In genomic region chr6:67264935-67265334, GRCm38 (mm10) we compare ENCODE assay signal across 31 mouse cellular contexts. TPM values are rescaled to one million over a fixed set of nuclear protein-coding genes. Genes with fewer than 3 reads are reported as not detected.
DNase-seq lines count a peak whose midpoint lies in the region; ATAC-seq and TF ChIP-seq lines count a peak whose summit lies in the region.
"Had no signal": no experiment of that assay in that cellular context is flagged by ENCODE, and none has a peak within 500 bp of the region (broad histone marks: within the 10 kb centered on the region; RNA-seq: fewer than 3 reads in every experiment).

No protein-coding gene starts in this region.

- intact Hi-C loops in heart, postnatal 10 days (cut with DNase I) = loop anchor here (5.0 kb wide), 2 partner anchors 228 to 368 kb away; partner anchors contain the start of genes Gadd45a and Gng12

- no peak overlapping the region for H3K4me2 ChIP-seq in midbrain, embryonic 11.5 days
- peak overlapping the region; percentile 27; the same call in 1 of the 2 replicates for H3K4me2 ChIP-seq in liver, embryonic 16.5 days (ENCODE audit: low read depth, low read length)
- H3K4me2 ChIP-seq: limb, embryonic 13.5 days; midbrain, embryonic 12.5 days; neural tube, embryonic 12.5 days had no signal

- TF ChIP-seq POLR2A in MEL (IDR thresholded peaks at IDR 0.05; ENCODE audit: control insufficient read depth in 1 of 2, insufficient read depth in 1 of 2, low read depth in 1 of 2, low read length in 2 of 2, poor library complexity in 1 of 2) = peak; percentile 47 to 79; a peak in 2 of 4 replicates

- no peak for TF ChIP-seq CTCF in MEL (IDR thresholded peaks at IDR 0.05 in 2 of 3, conservative IDR thresholded peaks at IDR 0.05 in 1 of 3; ENCODE audit: control insufficient read depth in 1 of 3, insufficient read depth in 1 of 3, low read depth in 2 of 3, low read length in 3 of 3, poor library complexity in 1 of 3, severe bottlenecking in 1 of 3)

- TF ChIP-seq EP300 in MEL (IDR thresholded peaks at IDR 0.05; ENCODE audit: low read depth in 1 of 2, low read length in 2 of 2) = peak in 1 of 2 experiments; percentile 38; a peak in 2 of 4 replicates

- H3K27me3 ChIP-seq in midbrain, embryonic 11.5 days (ENCODE audit: control insufficient read depth, insufficient read depth, low read length) = no peaks in the 10 kb centered on the region
- no peaks in the 10 kb centered on the region for H3K27me3 ChIP-seq in midbrain, embryonic 10.5 days (ENCODE audit: low read depth, poor library complexity, severe bottlenecking)
- H3K27me3 ChIP-seq in MEL (ENCODE audit: control insufficient read depth in 1 of 2, insufficient read depth in 2 of 2, low read length in 2 of 2) = no peaks in the 10 kb centered on the region
- H3K27me3 ChIP-seq in liver, embryonic 16.5 days (ENCODE audit: control insufficient read depth, insufficient read depth, low read depth, low read length) = no peaks in the 10 kb centered on the region
- H3K27me3 ChIP-seq: heart, embryonic 13.5 days; hindbrain, embryonic 15.5 days; limb, embryonic 13.5 days; midbrain, embryonic 12.5 days; neural tube, embryonic 12.5 days had no signal

- 84% methylated on average over 7 of the region's 7 CpGs for WGBS in midbrain, embryonic 11.5 days
- 90% methylated on average over 7 of the region's 7 CpGs for WGBS in midbrain, embryonic 10.5 days
- 30% methylated on average over 7 of the region's 7 CpGs for WGBS in liver, embryonic 16.5 days (ENCODE audit: insufficient replicate concordance)

- no peak overlapping the region for H3K4me3 ChIP-seq in midbrain, embryonic 11.5 days (ENCODE audit: low read depth, low read length)
- H3K4me3 ChIP-seq in midbrain, embryonic 10.5 days = no peak overlapping the region
- H3K4me3 ChIP-seq in MEL (ENCODE audit: control insufficient read depth in 1 of 2, insufficient read depth in 1 of 2, low read depth in 2 of 2, low read length in 2 of 2) = peak overlapping the region; percentile 11 to 53
- no peak overlapping the region for H3K4me3 ChIP-seq in liver, embryonic 16.5 days (ENCODE audit: low read depth, low read length)
- H3K4me3 ChIP-seq: hindbrain, embryonic 10.5 days; hindbrain, embryonic 15.5 days; layer of hippocampus, adult 2 months; limb, embryonic 13.5 days; midbrain, embryonic 12.5 days; neural tube, embryonic 12.5 days had no signal

- peaks cover 28% of the 10 kb centered on the region for H3K79me2 ChIP-seq in MEL (ENCODE audit: control insufficient read depth, insufficient read depth, low read length, poor library complexity)

- H3K9ac ChIP-seq in midbrain, embryonic 11.5 days (ENCODE audit: low read length) = no peak overlapping the region
- peak overlapping the region; percentile 76 for H3K9ac ChIP-seq in MEL (ENCODE audit: control insufficient read depth, low read depth, low read length, poor library complexity, severe bottlenecking)
- H3K9ac ChIP-seq in liver, embryonic 16.5 days (ENCODE audit: low read depth, low read length) = peak overlapping the region; percentile 31; the same call in 1 of the 2 replicates
- H3K9ac ChIP-seq: forebrain, postnatal 0 days; heart, embryonic 13.5 days; hindbrain, embryonic 15.5 days; limb, embryonic 13.5 days; midbrain, embryonic 12.5 days; neural tube, embryonic 12.5 days had no signal

- H3K4me1 ChIP-seq in midbrain, embryonic 11.5 days (ENCODE audit: control insufficient read depth, insufficient read depth, low read length) = peaks cover 3% of the 10 kb centered on the region; the same call in 1 of the 2 replicates
- H3K4me1 ChIP-seq in midbrain, embryonic 10.5 days = peaks cover 19% of the 10 kb centered on the region
- H3K4me1 ChIP-seq in MEL (ENCODE audit: control insufficient read depth in 1 of 2, insufficient read depth in 2 of 2, low read length in 2 of 2) = peaks cover 2 to 5% of the 10 kb centered on the region in 2 experiments; a peak in 1 of 4 replicates
- H3K4me1 ChIP-seq in liver, embryonic 16.5 days (ENCODE audit: control insufficient read depth, low read depth, low read length) = peaks cover 16% of the 10 kb centered on the region

- DNase-seq in midbrain, embryonic 11.5 days (ENCODE audit: low spot score, missing footprints) = peak; percentile 67
- no peak for DNase-seq in midbrain, embryonic 10.5 days (ENCODE audit: low spot score)
- DNase-seq in MEL (ENCODE audit: low read depth, low spot score) = peak; percentile 92
- no peak for DNase-seq in heart, postnatal 10 days
- DNase-seq in frontal cortex, postnatal 10 days (ENCODE audit: low spot score in 2 of 2) = no peak
- DNase-seq: adrenal gland, adult 2 months; adrenal gland, postnatal 36 days; cerebellum, adult 8-10 months; forebrain, postnatal 0 days; heart, postnatal 14 days; kidney, adult 18-20 months; kidney, postnatal 36 days; lung, adult 2 months; lung, postnatal 10 days; right cerebral cortex, adult 18-20 months; right cerebral cortex, postnatal 4 days; thymus, adult 18-20 months had no signal

- H3K27ac ChIP-seq in midbrain, embryonic 11.5 days (ENCODE audit: low read depth, low read length) = no peak overlapping the region
- no peak overlapping the region for H3K27ac ChIP-seq in midbrain, embryonic 10.5 days (replicated peaks)
- peak overlapping the region; percentile 89 for H3K27ac ChIP-seq in MEL (ENCODE audit: control insufficient read depth, low read depth, low read length)
- peak overlapping the region; percentile 48 for H3K27ac ChIP-seq in liver, embryonic 16.5 days (ENCODE audit: low read length)
- H3K27ac ChIP-seq: hindbrain, embryonic 10.5 days; hindbrain, embryonic 15.5 days; layer of hippocampus, adult 2 months; limb, embryonic 13.5 days; macrophage; midbrain, embryonic 12.5 days; neural tube, embryonic 12.5 days; stomach, postnatal 0 days had no signal

- TF ChIP-seq RAD21 in MEL (IDR thresholded peaks at IDR 0.05; ENCODE audit: low read depth, low read length) = no peak

- no peaks in the 10 kb centered on the region for H3K9me3 ChIP-seq in midbrain, embryonic 11.5 days (ENCODE audit: control insufficient read depth, low read length)
- no peaks in the 10 kb centered on the region for H3K9me3 ChIP-seq in midbrain, embryonic 10.5 days (replicated peaks)
- no peaks in the 10 kb centered on the region for H3K9me3 ChIP-seq in MEL (replicated peaks; ENCODE audit: insufficient read depth, low read length)
- no peaks in the 10 kb centered on the region for H3K9me3 ChIP-seq in liver, embryonic 16.5 days (replicated peaks; ENCODE audit: control insufficient read depth, low read length)
- H3K9me3 ChIP-seq: heart, embryonic 13.5 days; hindbrain, embryonic 10.5 days; hindbrain, embryonic 15.5 days; limb, embryonic 13.5 days; midbrain, embryonic 12.5 days; neural tube, embryonic 12.5 days had no signal

- ATAC-seq in midbrain, embryonic 11.5 days (ENCODE audit: low FRiP score) = no peak
- peak; percentile 12; the same call in 1 of the 2 replicates for ATAC-seq in common myeloid progenitor, adult 5-6 weeks (replicated peaks; ENCODE audit: low read depth, poor library complexity, severe bottlenecking)
- no peak for ATAC-seq in liver, embryonic 16.5 days (ENCODE audit: low read depth)
- ATAC-seq in frontal cortex, adult (ENCODE audit: low TSS enrichment) = no peak
- ATAC-seq: activated CD4-positive, CD25-positive, alpha-beta regulatory T cell, adult 4 months; forebrain, postnatal 0 days; inflammation-experienced regulatory T-cells, adult 6 months had no signal

- H3K36me3 ChIP-seq in midbrain, embryonic 11.5 days (ENCODE audit: control insufficient read depth, insufficient read depth, low read length) = no peaks in the 10 kb centered on the region
- H3K36me3 ChIP-seq in midbrain, embryonic 10.5 days = no peaks in the 10 kb centered on the region
- peaks cover 12% of the 10 kb centered on the region in 2 experiments for H3K36me3 ChIP-seq in MEL (ENCODE audit: control insufficient read depth in 1 of 2, insufficient read depth in 2 of 2, low read length in 2 of 2)
- no peaks in the 10 kb centered on the region for H3K36me3 ChIP-seq in liver, embryonic 16.5 days (ENCODE audit: control insufficient read depth, insufficient read depth)
- H3K36me3 ChIP-seq: heart, embryonic 13.5 days; hindbrain, embryonic 10.5 days; hindbrain, embryonic 15.5 days; limb, embryonic 13.5 days; midbrain, embryonic 12.5 days; neural tube, embryonic 12.5 days had no signal

TF ChIP-seq in MEL, 35 proteins besides CTCF, POLR2A, EP300 and RAD21 (continues in another document):
- TF ChIP-seq MAX (IDR thresholded peaks at IDR 0.05; ENCODE audit: low read length) = peak; percentile 95
- peak; percentile 84; the same call in 1 of the 2 replicates for TF ChIP-seq SIN3A (IDR thresholded peaks at IDR 0.05; ENCODE audit: low read length)
- 0 out of 2 replicates have a peak, but pooled peaks have one; percentile 5 for TF ChIP-seq ELF1 (IDR thresholded peaks at IDR 0.05; ENCODE audit: low read depth, low read length)
- TF ChIP-seq BHLHE40 (IDR thresholded peaks at IDR 0.05; ENCODE audit: borderline replicate concordance, low read depth, low read length) = peak; percentile 97
- no peak for TF ChIP-seq RCOR1 (IDR thresholded peaks at IDR 0.05; ENCODE audit: low read depth, low read length)
- TF ChIP-seq POLR2AphosphoS5 (IDR thresholded peaks at IDR 0.05; ENCODE audit: borderline replicate concordance, low read depth, low read length) = no peak
- TF ChIP-seq TAL1 (IDR thresholded peaks at IDR 0.05; ENCODE audit: low read length) = peak; percentile 73
- no peak for TF ChIP-seq MAZ (IDR thresholded peaks at IDR 0.05; ENCODE audit: low read depth, low read length)
- peak; percentile 77 for TF ChIP-seq ETS1 (IDR thresholded peaks at IDR 0.05; ENCODE audit: low read depth, low read length)
- TF ChIP-seq MXI1 (IDR thresholded peaks at IDR 0.05; ENCODE audit: low read depth, low read length) = peak; percentile 97
- TF ChIP-seq UBTF (IDR thresholded peaks at IDR 0.05; ENCODE audit: borderline replicate concordance, insufficient read depth, low read depth, low read length) = no peak
- TF ChIP-seq ZMIZ1 (IDR thresholded peaks at IDR 0.05; ENCODE audit: low read depth, low read length) = no peak
- peak; percentile 55; the same call in 1 of the 2 replicates for TF ChIP-seq TCF12 (IDR thresholded peaks at IDR 0.05; ENCODE audit: low read depth, low read length)
- TF ChIP-seq USF2 (IDR thresholded peaks at IDR 0.05; ENCODE audit: borderline replicate concordance in 1 of 2, insufficient read depth in 1 of 2, low read depth in 1 of 2, low read length in 2 of 2) = no peak
- TF ChIP-seq SMC3 (IDR thresholded peaks at IDR 0.05; ENCODE audit: low read depth, low read length) = no peak

RNA-seq across cellular contexts. Expression of gene Serbp1, which starts 27.0 kb away (rescaled TPM):
- polyA plus RNA-seq in midbrain, embryonic 11.5 days (2014; fragmentation: Nextera tagmentation; extraction: Ambion mirVana) = 547 and 588 TPM in 2 replicates
- polyA plus RNA-seq in midbrain, embryonic 10.5 days (2016; fragmentation: Nextera tagmentation; extraction: Ambion mirVana) = 427 and 470 TPM in 2 replicates
- 1,043 and 1,179 TPM in 2 replicates for total RNA-seq in MEL (2012; rRNA removed)
- 1,000 to 10,000 TPM; 1,049 to 1,809 TPM for polyA plus RNA-seq in MEL (2012; ENCODE audit: insufficient read depth in 1 of 2, insufficient read length in 2 of 2, low read depth in 1 of 2, low replicate concordance in 2 of 2, missing spikeins in 1 of 2)
- 2,714 and 3,049 TPM in 2 replicates for total RNA-seq in common myeloid progenitor, adult 5-6 weeks (2017)
- polyA plus RNA-seq in liver, embryonic 16.5 days (2015; fragmentation: Nextera tagmentation; extraction: Ambion mirVana) = 183 and 192 TPM in 2 replicates
- total RNA-seq in heart, postnatal 10 days (2021) = 100 to 1,000 TPM; 247 to 271 TPM

Comparison
In these comparisons a context has a peak if more than half of its experiments do, and no peak if none do; other contexts are left out.
1. DNase-seq: peak in midbrain, embryonic 11.5 days (single experiment) and MEL (single experiment); none in midbrain, embryonic 10.5 days (single experiment), heart, postnatal 10 days (0 of 2) and frontal cortex, postnatal 10 days (0 of 2).
2. H3K27ac ChIP-seq: peak in MEL (single experiment) and liver, embryonic 16.5 days (single experiment); none in midbrain, embryonic 11.5 days (single experiment) and midbrain, embryonic 10.5 days (single experiment).
3. H3K4me3 ChIP-seq: peak in MEL (2 of 2); none in midbrain, embryonic 11.5 days (single experiment), midbrain, embryonic 10.5 days (single experiment) and liver, embryonic 16.5 days (single experiment).